Mouse (Mus musculus) mouse trophoblast stem cell (cell line): ENCODE data around the gene Ubd.
"Not testable (repeated sequence)": the region's sequence is repeated elsewhere in the genome, so short reads cannot be mapped to it uniquely, and the experiment has no call there.

Source experiments
- in situ Hi-C, 2 experiments: fragments of 300-500 bp; cut with MseI, MboI; formaldehyde crosslinking; loops; 2 replicates in 1 of 2; 3 replicates in 1 of 2; pipeline ENCODE4 v1.15.1; 2025

Ubd gene

DNA sequence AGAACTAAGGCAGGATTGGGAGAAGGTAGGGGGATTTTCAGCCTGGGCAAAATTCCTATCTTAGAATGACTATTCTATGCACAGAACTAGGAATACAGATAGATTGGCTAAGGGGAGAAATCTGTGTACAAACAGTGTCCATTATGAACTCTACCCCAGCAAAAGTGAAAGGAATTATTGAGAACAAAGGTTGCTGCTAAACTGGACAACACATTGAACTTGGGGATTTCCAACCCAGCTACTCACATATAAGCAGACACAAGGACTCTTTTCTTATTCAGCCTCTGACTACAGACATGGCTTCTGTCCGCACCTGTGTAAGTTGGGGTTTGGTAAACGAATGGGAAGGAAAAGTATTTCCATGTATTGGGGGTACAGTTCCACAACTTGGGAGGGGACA lies at the start of gene Ubd:
Ubd (plus strand) TSS at position 237 of the 400 bp plus-strand sequence.
- in situ Hi-C loops: no loop called here

DNA sequence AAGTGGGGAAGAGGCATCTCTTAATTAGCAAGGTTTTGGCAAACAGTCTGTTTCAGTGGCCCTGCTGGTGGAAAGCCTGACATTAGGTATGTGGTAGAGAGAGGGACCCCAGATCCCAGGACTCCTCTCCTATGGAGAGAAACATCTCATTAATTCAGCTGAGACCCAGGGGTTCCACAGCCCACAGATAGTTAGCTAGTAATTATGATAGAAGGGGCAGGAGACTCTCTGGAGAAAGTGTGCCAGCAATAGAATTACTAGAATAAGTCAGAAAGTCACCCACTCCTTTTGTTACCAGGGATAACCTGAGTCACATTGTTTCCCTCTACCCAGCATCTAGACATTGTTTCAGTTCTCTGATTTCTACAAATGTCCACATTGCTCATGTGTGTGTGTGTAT lies 32.3 kb upstream of the Ubd start, which contains the start of gene Olfr93:
Olfr93 (minus strand) TSS at position 101 of the 400 bp plus-strand sequence.
- in situ Hi-C loops: no loop called here

- in situ Hi-C loops: no loop called here
These were observed 8.2 kb upstream of the Ubd start for GRCm38 (mm10) chr17:37185474-37185873.

DNA sequence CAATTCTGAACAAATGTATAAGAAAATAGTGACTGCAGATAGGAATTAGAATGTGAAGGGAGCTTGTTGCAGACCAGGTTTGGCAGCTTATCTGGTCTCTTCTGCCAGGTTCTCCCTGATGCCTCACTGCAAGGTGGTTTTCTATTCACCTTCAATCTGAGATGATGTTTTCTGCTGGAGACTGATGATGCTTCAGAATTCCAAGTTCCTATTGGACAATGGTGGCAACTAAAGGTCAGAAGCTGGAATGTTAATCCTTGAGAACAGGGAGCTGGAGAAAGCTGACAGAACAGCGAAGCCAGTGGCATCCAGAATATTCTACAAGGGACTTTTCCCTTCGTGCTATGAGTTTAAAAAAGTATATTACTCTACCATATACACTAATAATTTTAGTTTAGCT lies 3.0 kb upstream of the Ubd start:
- in situ Hi-C loops: no loop called here

DNA sequence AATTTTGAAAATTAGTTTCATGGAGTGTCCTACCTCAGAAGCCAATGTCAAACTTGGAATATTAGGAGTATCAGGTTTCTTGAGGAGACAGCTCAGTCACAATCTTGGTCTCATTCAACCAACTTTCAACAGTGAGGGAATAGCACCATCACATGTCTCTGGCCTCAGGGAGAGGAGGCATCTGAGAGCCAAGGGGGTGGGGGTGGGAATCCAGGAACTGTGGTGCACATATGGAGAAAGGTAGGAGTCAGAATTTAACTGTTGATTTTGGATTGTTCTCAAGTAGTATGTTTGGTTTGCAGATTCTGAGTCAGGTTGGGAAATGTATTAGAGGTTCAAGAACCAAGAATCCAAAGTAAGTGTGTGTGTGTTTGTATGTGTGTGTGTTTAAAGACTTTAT lies 660 bp upstream of the Ubd start:
- in situ Hi-C loops: no loop called here

- in situ Hi-C loops: no loop called here
These were observed 1.1 kb downstream of the Ubd start for GRCm38 (mm10) chr17:37194782-37195181.

DNA sequence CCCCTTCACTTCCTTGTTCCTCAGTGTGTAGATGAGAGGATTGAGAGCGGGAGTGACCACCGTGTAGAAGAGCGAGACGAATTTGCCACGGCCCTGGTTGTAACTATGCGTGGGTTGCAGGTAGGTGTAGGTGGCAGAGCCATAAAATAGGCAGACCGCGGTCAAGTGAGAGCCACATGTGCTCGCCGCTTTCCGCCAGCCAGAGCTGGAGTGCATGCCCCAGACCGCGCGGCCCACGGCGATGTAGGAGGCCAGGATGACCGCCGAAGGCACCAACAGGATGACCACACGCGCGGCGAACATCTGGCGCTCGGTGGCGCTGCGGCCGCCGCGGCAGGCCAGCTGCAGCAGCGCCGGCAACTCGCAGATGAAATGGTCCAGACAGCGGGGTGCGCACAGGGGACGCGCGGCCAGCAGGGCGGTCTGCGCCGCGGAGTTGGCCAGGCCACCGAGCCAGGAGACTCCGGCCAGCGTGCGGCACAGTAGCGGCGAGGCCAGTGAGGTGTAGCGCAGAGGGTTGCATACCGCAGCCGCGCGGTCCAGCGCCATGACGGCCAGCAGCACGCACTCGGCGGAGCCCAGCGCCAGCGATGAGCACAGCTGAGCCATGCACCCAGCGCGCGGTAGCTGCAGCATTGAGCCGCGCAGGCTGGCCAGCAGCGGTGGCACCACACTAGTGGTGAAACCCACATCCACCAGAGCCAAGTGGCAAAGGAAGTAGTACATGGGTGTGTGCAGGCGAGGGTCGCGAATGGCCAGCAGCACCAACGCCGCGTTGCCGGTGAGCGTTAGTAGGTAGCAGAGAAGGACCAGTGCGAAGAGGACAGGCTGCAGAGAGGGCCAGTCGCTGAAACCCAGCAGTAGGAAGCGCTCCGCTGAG lies 3.4 kb downstream of the Ubd start:
- in situ Hi-C loops: no loop called here

GRCm38 (mm10) chr17:37200894-37201293 lies 7.2 kb downstream of the Ubd start, which contains the start of gene Olfr94:
Olfr94 (minus strand) TSS chr17:37200994.
- in situ Hi-C loops: loop anchor here (5.0 to 25.0 kb wide), 3 partner anchors 119 to 289 kb away; no protein-coding TSS in a partner anchor

DNA sequence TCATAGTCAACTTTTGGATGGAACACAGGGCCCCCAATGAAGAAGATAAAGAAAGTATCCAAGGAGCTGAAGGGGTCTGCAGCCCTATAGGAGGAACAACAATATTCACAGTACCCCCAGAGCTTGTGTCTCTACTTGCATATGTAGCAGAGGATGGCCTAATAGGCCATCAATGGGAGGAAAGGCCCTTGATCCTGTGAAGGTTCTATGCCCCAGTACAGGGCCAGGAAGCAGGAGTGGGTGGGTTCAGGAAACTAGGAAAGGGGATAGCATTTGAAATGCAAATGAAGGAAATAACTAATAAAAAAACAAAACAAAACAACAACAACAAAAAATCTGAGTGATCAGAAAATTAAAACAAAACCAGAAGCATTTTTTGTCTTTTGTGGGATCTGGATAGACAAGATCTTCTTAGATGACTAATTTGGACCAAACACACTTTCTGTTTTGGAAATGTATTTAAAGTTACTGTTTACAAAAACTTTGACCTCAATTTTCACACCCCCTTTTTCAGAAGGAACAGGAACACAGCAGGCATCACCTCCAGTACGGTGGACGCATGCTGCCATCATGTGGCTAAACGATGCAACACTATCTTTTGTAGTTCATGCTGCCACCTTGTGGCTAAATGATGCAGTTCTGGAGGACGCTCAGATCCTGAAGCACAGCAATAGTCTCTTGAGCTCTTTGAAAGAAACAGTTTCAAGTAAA lies 9.7 kb downstream of the Ubd start:
- in situ Hi-C loops: loop anchor here (5.0 to 25.0 kb wide), 3 partner anchors 121 to 291 kb away; no protein-coding TSS in a partner anchor

DNA sequence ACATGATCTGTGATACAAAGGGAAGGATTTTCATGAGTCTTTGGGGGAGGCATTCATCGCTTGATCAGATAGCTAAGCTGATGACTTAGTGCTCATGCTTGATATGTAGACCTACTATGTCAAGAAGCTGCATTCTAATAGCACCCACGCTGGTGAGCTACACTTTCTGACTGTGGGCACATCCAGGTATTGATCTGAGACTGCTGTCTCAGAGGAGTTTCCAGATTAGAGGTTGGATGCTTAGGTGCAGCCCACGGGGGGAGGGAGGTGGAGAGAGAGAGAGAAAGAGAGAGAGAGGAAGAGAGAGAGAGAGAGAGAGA lies 10.2 kb downstream of the Ubd start:
- in situ Hi-C loops: loop anchor here (5.0 to 25.0 kb wide), 3 partner anchors 122 to 292 kb away; no protein-coding TSS in a partner anchor

DNA sequence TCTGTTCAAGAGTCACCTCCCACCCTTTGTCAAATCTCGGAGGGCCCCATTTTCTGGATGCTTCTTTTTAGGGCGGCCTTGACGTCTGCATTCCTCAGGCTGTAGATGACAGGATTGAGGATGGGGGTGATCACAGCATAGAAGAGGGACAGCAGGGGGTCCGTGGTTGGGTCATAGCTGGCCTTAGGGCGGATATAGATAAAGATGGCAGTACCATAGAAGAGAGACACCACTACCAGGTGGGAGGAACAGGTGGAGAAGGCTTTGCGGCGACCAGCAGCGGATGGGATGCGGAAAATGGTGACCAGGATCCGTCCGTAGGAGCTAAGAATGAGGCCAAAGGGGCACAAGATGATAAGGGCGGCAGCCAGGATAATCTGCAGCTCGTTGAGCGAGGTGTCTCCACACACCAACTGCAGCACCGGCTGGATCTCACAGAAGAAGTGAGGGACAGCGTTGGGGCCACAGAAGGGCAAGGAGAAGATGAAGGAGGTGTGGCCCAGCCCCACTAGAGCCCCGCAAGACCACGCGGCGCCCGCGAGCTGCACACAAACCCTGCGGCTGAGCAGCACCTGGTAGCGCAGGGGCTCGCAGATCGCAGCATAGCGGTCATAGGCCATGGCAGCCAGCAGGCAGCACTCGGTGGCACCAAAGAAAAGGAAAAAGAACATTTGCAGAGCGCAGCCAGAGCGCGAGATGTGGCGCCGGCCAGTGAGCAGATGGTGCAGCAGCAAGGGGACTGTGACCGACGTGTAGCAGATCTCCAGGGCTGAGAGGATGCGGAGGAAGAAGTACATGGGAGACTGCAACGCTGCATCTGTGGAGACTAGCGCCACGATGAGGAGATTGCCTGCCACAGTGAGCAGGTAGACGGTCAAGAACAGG lies 17.4 kb downstream of the Ubd start:
- in situ Hi-C loops: loop anchor here (25.0 kb wide), 1 partner anchor 299 kb away; no protein-coding TSS in a partner anchor

DNA sequence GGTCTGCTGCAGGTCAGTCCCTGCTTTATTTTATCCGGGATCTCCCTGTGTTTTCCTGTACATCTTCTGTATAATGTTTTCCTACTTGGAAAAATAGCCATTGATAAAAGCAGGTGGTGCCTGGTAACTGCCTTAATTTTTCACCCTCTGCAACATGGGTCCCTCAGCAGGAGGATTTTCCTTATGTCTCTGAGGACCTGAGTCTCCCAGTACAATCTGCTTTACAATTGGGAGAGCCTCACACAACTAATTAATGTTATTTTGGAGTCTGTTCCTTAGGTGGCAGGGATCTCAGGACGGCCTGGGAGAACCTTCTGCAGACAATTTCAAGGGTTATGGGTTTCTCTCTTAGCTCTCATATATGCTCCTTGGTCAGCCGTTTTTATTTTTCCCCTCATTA lies 19.3 kb downstream of the Ubd start, which contains the start of gene Olfr95:
Olfr95 (minus strand) TSS at position 101 of the 400 bp plus-strand sequence.
- in situ Hi-C loops: loop anchor here (25.0 kb wide), 1 partner anchor 301 kb away; no protein-coding TSS in a partner anchor

- in situ Hi-C loops: loop anchor here (25.0 kb wide), 1 partner anchor 306 kb away; no protein-coding TSS in a partner anchor
These were observed 24.8 kb downstream of the Ubd start for GRCm38 (mm10) chr17:37218486-37218885.

GRCm38 (mm10) chr17:37219846-37220245 lies 26.2 kb downstream of the Ubd start, which contains the start of gene Olfr96:
Olfr96 (plus strand) TSS chr17:37220146.
- in situ Hi-C loops: loop anchor here (25.0 kb wide), 1 partner anchor 308 kb away; no protein-coding TSS in a partner anchor

GRCm38 (mm10) chr17:37221879-37222278 lies 28.2 kb downstream of the Ubd start:
- in situ Hi-C loops: loop anchor here (25.0 kb wide), 1 partner anchor 310 kb away; no protein-coding TSS in a partner anchor

- in situ Hi-C loops: not testable (repeated sequence)
These were observed 43.5 kb downstream of the Ubd start, which contains the start of gene Olfr97 for GRCm38 (mm10) chr17:37237230-37237629. Olfr97 (minus strand) TSS chr17:37237330.

GRCm38 (mm10) chr17:37242198-37242597 lies 48.5 kb downstream of the Ubd start:
- in situ Hi-C loops: no loop called here
